In the genomic region with DNA sequence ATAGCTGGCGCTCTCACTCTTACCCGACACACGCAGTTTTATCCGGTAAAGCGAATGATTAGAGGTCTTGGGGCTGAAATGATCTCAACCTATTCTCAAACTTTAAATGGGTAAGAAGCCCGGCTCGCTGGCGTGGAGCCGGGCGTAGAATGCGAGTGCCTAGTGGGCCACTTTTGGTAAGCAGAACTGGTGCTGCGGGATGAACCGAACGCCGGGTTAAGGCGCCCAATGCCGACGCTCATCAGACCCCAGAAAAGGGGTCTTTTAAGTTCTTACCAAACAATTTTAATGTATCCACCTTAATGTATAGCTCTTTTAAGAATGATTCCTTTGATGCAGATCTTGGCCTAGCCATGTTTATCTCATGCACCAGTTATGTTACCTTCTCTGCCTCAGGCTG, we compare ENCODE assay signal across 9 mouse cellular contexts.
DNase-seq lines count a peak whose midpoint lies in the region; ATAC-seq lines count a peak whose summit lies in the region.
"Had no signal": no experiment of that assay in that cellular context is flagged by ENCODE, and none has a peak within 500 bp of the region (broad histone marks: within the 10 kb centered on the region; RNA-seq: fewer than 3 reads in every experiment).

No protein-coding gene starts in this region.

- H3K36me3 ChIP-seq in hindbrain, embryonic 12.5 days: no peaks in the 10 kb centered on the region
- H3K36me3 ChIP-seq in hindbrain, embryonic 14.5 days (replicated peaks; ENCODE audit: control insufficient read depth, insufficient read depth): no peaks in the 10 kb centered on the region
- 0 out of 2 replicates have a peak, but pooled peaks cover 5% of the 10 kb centered on the region for H3K36me3 ChIP-seq in heart, embryonic 10.5 days
- H3K36me3 ChIP-seq in neural tube, embryonic 13.5 days: no peaks in the 10 kb centered on the region

- no peak overlapping the region for H3K27ac ChIP-seq in hindbrain, embryonic 12.5 days
- no peak overlapping the region for H3K27ac ChIP-seq in hindbrain, embryonic 14.5 days
- H3K27ac ChIP-seq in heart, embryonic 10.5 days: no peak overlapping the region
- no peak overlapping the region for H3K27ac ChIP-seq in neural tube, embryonic 13.5 days (replicated peaks)
- H3K27ac ChIP-seq: macrophage had no signal

- H3K4me1 ChIP-seq in hindbrain, embryonic 12.5 days: peaks cover 12% of the 10 kb centered on the region
- peaks cover 10% of the 10 kb centered on the region for H3K4me1 ChIP-seq in hindbrain, embryonic 14.5 days (replicated peaks; ENCODE audit: control insufficient read depth, insufficient read depth, low read length)
- H3K4me1 ChIP-seq in heart, embryonic 10.5 days: peaks cover 2% of the 10 kb centered on the region; the same call in 1 of the 2 replicates
- peaks cover 12% of the 10 kb centered on the region for H3K4me1 ChIP-seq in neural tube, embryonic 13.5 days (replicated peaks)

- H3K9me3 ChIP-seq in hindbrain, embryonic 12.5 days (replicated peaks): peaks cover 34% of the 10 kb centered on the region
- peaks cover 27% of the 10 kb centered on the region for H3K9me3 ChIP-seq in hindbrain, embryonic 14.5 days (ENCODE audit: control insufficient read depth, low read length)
- H3K9me3 ChIP-seq in heart, embryonic 10.5 days: peaks cover 17% of the 10 kb centered on the region
- peaks cover 29% of the 10 kb centered on the region for H3K9me3 ChIP-seq in neural tube, embryonic 13.5 days

- no peak for DNase-seq in hindbrain, embryonic 14.5 days (ENCODE audit: low spot score)
- peak; percentile 37 for DNase-seq in ZHBTc4 (ENCODE audit: low read depth, low spot score)
- peak; percentile 9 for DNase-seq in heart, embryonic 10.5 days (ENCODE audit: low spot score)
- DNase-seq in layer of hippocampus, postnatal 36 days: peak; percentile 71 to 73
- DNase-seq in urinary bladder, postnatal 25 days (ENCODE audit: low spot score): peak; percentile 78
- no peak for DNase-seq in retina, embryonic 14.5 days (ENCODE audit: low spot score)

- ATAC-seq in hindbrain, embryonic 12.5 days (ENCODE audit: low FRiP score): peak; percentile 79; the same call in 1 of the 2 replicates
- no peak for ATAC-seq in hindbrain, embryonic 14.5 days (ENCODE audit: low FRiP score)
- peak; percentile 79; the same call in 1 of the 2 replicates for ATAC-seq in neural tube, embryonic 13.5 days (ENCODE audit: low read depth)

- H3K27me3 ChIP-seq in hindbrain, embryonic 12.5 days: no peaks in the 10 kb centered on the region
- H3K27me3 ChIP-seq in hindbrain, embryonic 14.5 days (ENCODE audit: control insufficient read depth, insufficient read depth, low read length): no peaks in the 10 kb centered on the region
- no peaks in the 10 kb centered on the region for H3K27me3 ChIP-seq in heart, embryonic 10.5 days (ENCODE audit: insufficient read depth, poor library complexity, severe bottlenecking)
- no peaks in the 10 kb centered on the region for H3K27me3 ChIP-seq in neural tube, embryonic 13.5 days

- H3K9ac ChIP-seq in hindbrain, embryonic 12.5 days: no peak overlapping the region
- H3K9ac ChIP-seq in hindbrain, embryonic 14.5 days: no peak overlapping the region
- H3K9ac ChIP-seq in neural tube, embryonic 13.5 days: no peak overlapping the region

- no peak overlapping the region for H3K4me3 ChIP-seq in hindbrain, embryonic 12.5 days
- no peak overlapping the region for H3K4me3 ChIP-seq in hindbrain, embryonic 14.5 days (replicated peaks; ENCODE audit: low read length)
- no peak overlapping the region for H3K4me3 ChIP-seq in heart, embryonic 10.5 days
- no peak overlapping the region for H3K4me3 ChIP-seq in neural tube, embryonic 13.5 days

- 95% methylated on average over 18 of the region's 18 CpGs for WGBS in hindbrain, embryonic 12.5 days
- 97% methylated on average over 18 of the region's 18 CpGs for WGBS in hindbrain, embryonic 14.5 days
- 92% methylated on average over 18 of the region's 18 CpGs for WGBS in heart, embryonic 10.5 days
- WGBS in neural tube, embryonic 13.5 days: 93% methylated on average over 18 of the region's 18 CpGs

- H3K4me2 ChIP-seq in hindbrain, embryonic 12.5 days (replicated peaks): no peak overlapping the region
- H3K4me2 ChIP-seq in hindbrain, embryonic 14.5 days (replicated peaks): no peak overlapping the region
- no peak overlapping the region for H3K4me2 ChIP-seq in neural tube, embryonic 13.5 days

Comparison
In these comparisons a context has a peak if more than half of its experiments do, and no peak if none do; other contexts are left out.
1. DNase-seq: peak in ZHBTc4 (single experiment), heart, embryonic 10.5 days (single experiment), layer of hippocampus, postnatal 36 days (2 of 2) and urinary bladder, postnatal 25 days (single experiment); none in hindbrain, embryonic 14.5 days (single experiment) and retina, embryonic 14.5 days (single experiment).